Mouse (Mus musculus) embryonic facial prominence, embryonic 11.5 days (tissue): ENCODE results near the gene Trpt1. TPM values are rescaled to one million over a fixed set of nuclear protein-coding genes. Genes with fewer than 3 reads are reported as not detected.

ENCODE experiments used
- ATAC-seq: fragments of 200-750 bp; cut with Nextera tagmentation; replicated peaks from 2 replicates; pipeline ENCODE4 v1.8.0; 2017; ENCODE audit warnings: low read depth; ENCODE audit not compliant: insufficient number of reproducible peaks, low FRiP score, low TSS enrichment
- DNase-seq: peaks from one replicate; pipeline ENCODE4 v3.0.0-alpha.2; 2015; ENCODE audit warnings: low spot score
- H3K27ac ChIP-seq: fragments of 300-500 bp; sonication (generic); replicated peaks from 2 replicates; pipeline ENCODE4 v1.5.1; 2014; ENCODE audit warnings: mild to moderate bottlenecking, low read depth, low read length, control low read depth
- H3K27me3 ChIP-seq: fragments of 300-500 bp; sonication (generic); 2 replicates; pipeline ENCODE4 v1.6.1; 2014; ENCODE audit warnings: mild to moderate bottlenecking, low read length, moderate library complexity, mixed read lengths; ENCODE audit not compliant: control insufficient read depth, insufficient read depth
- H3K36me3 ChIP-seq: fragments of 300-500 bp; sonication (generic); replicated peaks from 2 replicates; pipeline ENCODE4 v1.6.1; 2014; ENCODE audit warnings: low read depth, mild to moderate bottlenecking, low read length, moderate library complexity, mixed read lengths; ENCODE audit not compliant: control insufficient read depth, insufficient read depth
- H3K4me1 ChIP-seq: fragments of 300-500 bp; sonication (generic); 2 replicates; pipeline ENCODE4 v1.6.1; 2014; ENCODE audit warnings: low read length, mixed read lengths; ENCODE audit not compliant: control insufficient read depth, insufficient read depth
- H3K4me2 ChIP-seq: fragments of 300-500 bp; sonication (generic); 2 replicates; pipeline ENCODE4 v1.6.1; 2014; ENCODE audit warnings: low read depth, mild to moderate bottlenecking, control low read depth, low read length, moderate library complexity
- H3K4me3 ChIP-seq: fragments of 300-500 bp; sonication (generic); 2 replicates; pipeline ENCODE4 v1.5.1; 2014; ENCODE audit warnings: low read depth, low read length, control low read depth
- H3K9ac ChIP-seq: fragments of 300-500 bp; sonication (generic); replicated peaks from 2 replicates; pipeline ENCODE4 v1.6.1; 2014; ENCODE audit warnings: mild to moderate bottlenecking, control low read depth, low read length
- H3K9me3 ChIP-seq: fragments of 300-500 bp; sonication (generic); replicated peaks from 2 replicates; pipeline ENCODE4 v1.6.1; 2016; ENCODE audit warnings: mild to moderate bottlenecking, low read length, inconsistent platforms, mixed read lengths; ENCODE audit not compliant: control insufficient read depth
- WGBS: fragments of 180-500 bp; shearing (Covaris S2); extraction: QIAGEN DNeasy Blood & Tissue Kit; methylation state at CpG from one replicate; pipeline ENCODE4 v1.1.7; 2014; 5-methylcytosine and 5-hydroxymethylcytosine counted together
- polyA plus RNA-seq: library from polyadenylated mRNA; unstranded; fragments of >200 nt; fragmentation: Nextera tagmentation; extraction: Ambion mirVana; gene quantifications from 2 replicates; pipeline ENCODE4 v1.2.1, GENCODE M21; 2014

Trpt1 gene
- polyA plus RNA-seq, 1 experiment from 2014 or later = 8.0 TPM

GRCm38 (mm10) chr19:7044279-7044678, 48.3 kb downstream of the Trpt1 start:
- DNase-seq = no peak
- no peaks in the 10 kb centered on the region for H3K9me3 ChIP-seq
- no peak overlapping the region for H3K27ac ChIP-seq
- H3K27me3 ChIP-seq = no peaks in the 10 kb centered on the region
- 57% methylated on average over 4 of the region's 4 CpGs for WGBS
- no peak overlapping the region for H3K9ac ChIP-seq
- no peak overlapping the region for H3K4me2 ChIP-seq
- 0 out of 2 replicates have a peak, but pooled peaks cover 2% of the 10 kb centered on the region for H3K4me1 ChIP-seq
- no peak overlapping the region for H3K4me3 ChIP-seq
- no peaks in the 10 kb centered on the region for H3K36me3 ChIP-seq
- no peak for ATAC-seq

GRCm38 (mm10) chr19:7044706-7045105, 48.8 kb downstream of the Trpt1 start:
- no peak overlapping the region for H3K9ac ChIP-seq

More at GRCm38 (mm10) chr19:7044706-7045105, 48.8 kb downstream of the Trpt1 start:
- DNase-seq (no peak), ATAC-seq (no peak)
- 29% methylated on average over 4 of the region's 4 CpGs for WGBS
- Histone ChIP-seq H3K4me2 (no peak overlapping the region), H3K4me1 (0 out of 2 replicates have a peak, but pooled peaks cover 2% of the 10 kb centered on the region), H3K4me3 (no peak overlapping the region), H3K36me3 (no peaks in the 10 kb centered on the region), H3K9me3 (no peaks in the 10 kb centered on the region), H3K27ac (no peak overlapping the region), H3K27me3 (no peaks in the 10 kb centered on the region)

Other genes with a start within 250 kb of the Trpt1 start
- gene Rps6ka4, start 155.5 kb upstream of the Trpt1 start, polyA plus RNA-seq = 5.9 TPM in 2 replicates
- 0.39 and 0.88 TPM in 2 replicates for gene Ccdc88b, start 137.9 kb upstream of the Trpt1 start, polyA plus RNA-seq
- gene Trmt112, start 86.4 kb upstream of the Trpt1 start, polyA plus RNA-seq = 159 and 166 TPM in 2 replicates
- 110 and 128 TPM in 2 replicates for gene Prdx5, start 86.0 kb upstream of the Trpt1 start, polyA plus RNA-seq
- gene Esrra, start 74.3 kb upstream of the Trpt1 start, polyA plus RNA-seq = 2.7 and 3.3 TPM in 2 replicates
- gene Catsperz, start 70.8 kb upstream of the Trpt1 start, polyA plus RNA-seq = 1.0 and 1.9 TPM in 2 replicates
- gene Kcnk4, start 61.6 kb upstream of the Trpt1 start, polyA plus RNA-seq = 0.26 and 0.32 TPM in 2 replicates
- gene Bad, start 54.3 kb upstream of the Trpt1 start, polyA plus RNA-seq = 57.4 and 60.7 TPM in 2 replicates
- gene Gpr137, start 53.7 kb upstream of the Trpt1 start, polyA plus RNA-seq = 18.1 and 21.9 TPM in 2 replicates
- gene Ppp1r14b, start 21.2 kb upstream of the Trpt1 start, polyA plus RNA-seq = 247 and 268 TPM in 2 replicates
- 22.6 and 26.8 TPM in 2 replicates for gene Plcb3, start 19.7 kb upstream of the Trpt1 start, polyA plus RNA-seq
- gene Fkbp2, start 15.6 kb upstream of the Trpt1 start, polyA plus RNA-seq = 65.1 and 65.2 TPM in 2 replicates
- gene Vegfb, start 8.5 kb upstream of the Trpt1 start, polyA plus RNA-seq = 26.7 and 30.5 TPM in 2 replicates
- gene Dnajc4, start 3.6 kb upstream of the Trpt1 start, polyA plus RNA-seq = 16.1 and 18.0 TPM in 2 replicates
- 19.5 and 19.6 TPM in 2 replicates for gene Nudt22, start within 50 bp of the Trpt1 start, polyA plus RNA-seq
- 6.3 and 6.6 TPM in 2 replicates for gene Fermt3, start 23.3 kb downstream of the Trpt1 start, polyA plus RNA-seq
- gene Stip1, start 43.8 kb downstream of the Trpt1 start, polyA plus RNA-seq = 400 and 412 TPM in 2 replicates
- gene Macrod1, start 60.7 kb downstream of the Trpt1 start, polyA plus RNA-seq = 5.0 and 6.9 TPM in 2 replicates
- 3.0 and 4.4 TPM in 2 replicates for gene Flrt1, start 109.6 kb downstream of the Trpt1 start, polyA plus RNA-seq
- 217 and 252 TPM in 2 replicates for gene Otub1, start 210.2 kb downstream of the Trpt1 start, polyA plus RNA-seq
- 741 and 769 TPM in 2 replicates for gene Cox8a, start 221.5 kb downstream of the Trpt1 start, polyA plus RNA-seq
- 82.9 and 88.0 TPM in 2 replicates for gene Naa40, start 245.1 kb downstream of the Trpt1 start, polyA plus RNA-seq